Mouse (Mus musculus) heart, postnatal 0 days (tissue): ENCODE results near the gene Fcho2.

ENCODE experiments used
- CTCF ChIP-seq: IDR thresholded peaks from 2 replicates; pipeline ENCODE4 v1.5.1; 2016; ENCODE audit warnings: antibody characterized with exemption, control low read depth, low read depth
- EP300 ChIP-seq: IDR thresholded peaks from 2 replicates; pipeline ENCODE4 v1.6.1; 2016; ENCODE audit warnings: antibody characterized with exemption, low read depth

GRCm38 (mm10) chr13:98699051-98699744 lies 116.1 kb downstream of the Fcho2 start:
- TF ChIP-seq CTCF = no peak
- TF ChIP-seq EP300 = no peak
